Mouse (Mus musculus) kidney, embryonic 16.5 days (tissue): ENCODE results near the gene Wipi2. TPM values are rescaled to one million over a fixed set of nuclear protein-coding genes. Genes with fewer than 3 reads are reported as not detected.
A peak's percentile ranks its signal among the peaks of the same experiment; 100 is the strongest.

ENCODE experiments used
- ATAC-seq: fragments of 200-750 bp; cut with Nextera tagmentation; 2 replicates; pipeline ENCODE4 v1.8.0; 2017; ENCODE audit warnings: moderate TSS enrichment; ENCODE audit not compliant: low FRiP score, low TSS enrichment
- H3K27ac ChIP-seq: fragments of 300-500 bp; sonication (generic); 2 replicates; pipeline ENCODE4 v1.5.1; 2014; ENCODE audit warnings: low read length
- H3K27me3 ChIP-seq: fragments of 300-500 bp; sonication (generic); 2 replicates; pipeline ENCODE4 v1.6.1; 2014; ENCODE audit warnings: low read length, control low read depth, mixed read lengths; ENCODE audit not compliant: insufficient read depth
- H3K36me3 ChIP-seq: fragments of 300-500 bp; sonication (generic); 2 replicates; pipeline ENCODE4 v1.6.1; 2014; ENCODE audit warnings: low read length, control low read depth, mixed read lengths; ENCODE audit not compliant: insufficient read depth
- H3K4me1 ChIP-seq: fragments of 300-500 bp; sonication (generic); 2 replicates; pipeline ENCODE4 v1.6.1; 2014; ENCODE audit warnings: low read length, control low read depth, mixed read lengths; ENCODE audit not compliant: insufficient read depth
- H3K4me2 ChIP-seq: fragments of 300-500 bp; sonication (generic); replicated peaks from 2 replicates; pipeline ENCODE4 v1.6.1; 2014; ENCODE audit warnings: low read depth, low read length
- H3K4me3 ChIP-seq: fragments of 300-500 bp; sonication (generic); 2 replicates; pipeline ENCODE4 v1.5.1; 2014; ENCODE audit warnings: mild to moderate bottlenecking, low read length
- H3K9ac ChIP-seq: fragments of 300-500 bp; sonication (generic); replicated peaks from 2 replicates; pipeline ENCODE4 v1.6.1; 2014; ENCODE audit warnings: low read length
- H3K9me3 ChIP-seq: fragments of 300-500 bp; sonication (generic); 2 replicates; pipeline ENCODE4 v1.6.1; 2016; ENCODE audit warnings: low read length, control low read depth
- WGBS: fragments of 180-500 bp; shearing (Covaris S2); extraction: QIAGEN DNeasy Blood & Tissue Kit; methylation state at CpG from one replicate; pipeline ENCODE4 v1.1.7; 2014; 5-methylcytosine and 5-hydroxymethylcytosine counted together
- polyA plus RNA-seq: library from polyadenylated mRNA; unstranded; fragments of >200 nt; fragmentation: Nextera tagmentation; extraction: Ambion mirVana; gene quantifications from 2 replicates; pipeline ENCODE4 v1.2.1, GENCODE M21; 2015

Gene Wipi2
- polyA plus RNA-seq, 1 experiment from 2014 or later: 51.6 TPM

GRCm38 (mm10) chr5:142681911-142682310, 54.4 kb downstream of the Wipi2 start:
- 80% methylated on average over 3 of the region's 3 CpGs for WGBS
- H3K9ac ChIP-seq: no peak overlapping the region
- H3K4me2 ChIP-seq: no peak overlapping the region
- no peak overlapping the region for H3K27ac ChIP-seq
- ATAC-seq: no peak
- H3K4me3 ChIP-seq: no peak overlapping the region
- no peaks in the 10 kb centered on the region for H3K4me1 ChIP-seq
- H3K9me3 ChIP-seq: peaks cover 3% of the 10 kb centered on the region; the same call in 1 of the 2 replicates
- H3K36me3 ChIP-seq: no peaks in the 10 kb centered on the region
- H3K27me3 ChIP-seq: no peaks in the 10 kb centered on the region

- Histone ChIP-seq H3K4me2 (no peak overlapping the region), H3K36me3 (no peaks in the 10 kb centered on the region), H3K9ac (no peak overlapping the region), H3K4me3 (no peak overlapping the region), H3K27me3 (no peaks in the 10 kb centered on the region), H3K4me1 (no peaks in the 10 kb centered on the region), H3K27ac (no peak overlapping the region), H3K9me3 (peaks cover 3% of the 10 kb centered on the region; the same call in 1 of the 2 replicates)
- ATAC-seq: no peak
- WGBS: 96% methylated on average over 5 of the region's 5 CpGs
Measured at GRCm38 (mm10) chr5:142682529-142682928, 55.0 kb downstream of the Wipi2 start.

- H3K36me3 ChIP-seq: no peaks in the 10 kb centered on the region
- no peak overlapping the region for H3K4me2 ChIP-seq
- H3K9me3 ChIP-seq: no peaks in the 10 kb centered on the region
- H3K27ac ChIP-seq: no peak overlapping the region
- WGBS: 56% methylated on average over 6 of the region's 6 CpGs
- no peak overlapping the region for H3K4me3 ChIP-seq
- H3K4me1 ChIP-seq: no peaks in the 10 kb centered on the region
- no peaks in the 10 kb centered on the region for H3K27me3 ChIP-seq
- no peak overlapping the region for H3K9ac ChIP-seq
- no peak for ATAC-seq
Measured at GRCm38 (mm10) chr5:142688866-142689265, 61.4 kb downstream of the Wipi2 start.

GRCm38 (mm10) chr5:142690343-142690742, 62.8 kb downstream of the Wipi2 start:
- WGBS: 74% methylated on average over 3 of the region's 3 CpGs
- no peaks in the 10 kb centered on the region for H3K36me3 ChIP-seq
- H3K27ac ChIP-seq: no peak overlapping the region
- H3K9me3 ChIP-seq: no peaks in the 10 kb centered on the region
- H3K4me1 ChIP-seq: no peaks in the 10 kb centered on the region
- ATAC-seq: no peak
- no peak overlapping the region for H3K4me2 ChIP-seq
- H3K9ac ChIP-seq: no peak overlapping the region
- H3K27me3 ChIP-seq: no peaks in the 10 kb centered on the region
- no peak overlapping the region for H3K4me3 ChIP-seq

- H3K27ac ChIP-seq: no peak within 1 kb of the TSS
- H3K4me2 ChIP-seq: no peak within 1 kb of the TSS
- ATAC-seq: no peak
- H3K9ac ChIP-seq: no peak within 1 kb of the TSS
- no peaks in the 10 kb centered on the region for H3K36me3 ChIP-seq
- no peaks in the 10 kb centered on the region for H3K9me3 ChIP-seq
- WGBS: 34% methylated on average over 14 of the region's 14 CpGs
- H3K27me3 ChIP-seq: no peaks in the 10 kb centered on the region
- H3K4me1 ChIP-seq: no peaks in the 10 kb centered on the region
- H3K4me3 ChIP-seq: no peak within 1 kb of the TSS
Measured at GRCm38 (mm10) chr5:142692248-142692647, 64.8 kb downstream of the Wipi2 start, which contains the start of gene Slc29a4. Gene Slc29a4, plus strand, starts transcription at chr5:142692512.

- H3K4me2 ChIP-seq: no peak overlapping the region
- 64% methylated on average over 12 of the region's 12 CpGs for WGBS
- no peak overlapping the region for H3K4me3 ChIP-seq
- no peak overlapping the region for H3K9ac ChIP-seq
- no peak for ATAC-seq
- no peaks in the 10 kb centered on the region for H3K4me1 ChIP-seq
- H3K27ac ChIP-seq: no peak overlapping the region
- no peaks in the 10 kb centered on the region for H3K27me3 ChIP-seq
- no peaks in the 10 kb centered on the region for H3K9me3 ChIP-seq
- H3K36me3 ChIP-seq: no peaks in the 10 kb centered on the region
Measured at GRCm38 (mm10) chr5:142692971-142693737, 65.7 kb downstream of the Wipi2 start.

- Histone ChIP-seq H3K27ac (no peak overlapping the region), H3K9ac (no peak overlapping the region), H3K27me3 (no peaks in the 10 kb centered on the region), H3K4me1 (no peaks in the 10 kb centered on the region), H3K9me3 (no peaks in the 10 kb centered on the region), H3K36me3 (no peaks in the 10 kb centered on the region), H3K4me2 (no peak overlapping the region), H3K4me3 (no peak overlapping the region)
- 57% methylated on average over 7 of the region's 8 CpGs for WGBS
- ATAC-seq: no peak
Measured at GRCm38 (mm10) chr5:142693738-142694430, 66.4 kb downstream of the Wipi2 start.

- Histone ChIP-seq H3K27me3 (0 out of 2 replicates have a peak, but pooled peaks cover 3% of the 10 kb centered on the region), H3K9ac (no peak overlapping the region), H3K27ac (no peak overlapping the region), H3K4me2 (no peak overlapping the region), H3K36me3 (no peaks in the 10 kb centered on the region), H3K4me1 (no peaks in the 10 kb centered on the region), H3K4me3 (no peak overlapping the region), H3K9me3 (no peaks in the 10 kb centered on the region)
- WGBS: 11% methylated on average over 12 of the region's 12 CpGs
- peak; percentile 61; the same call in 1 of the 2 replicates for ATAC-seq
Measured at GRCm38 (mm10) chr5:142694627-142695340, 67.3 kb downstream of the Wipi2 start.

- no peaks in the 10 kb centered on the region for H3K9me3 ChIP-seq
- ATAC-seq: no peak
- H3K9ac ChIP-seq: no peak overlapping the region
- H3K4me3 ChIP-seq: no peak overlapping the region
- WGBS: 38% methylated on average over 6 of the region's 6 CpGs
- H3K27me3 ChIP-seq: 0 out of 2 replicates have a peak, but pooled peaks cover 3% of the 10 kb centered on the region
- H3K4me2 ChIP-seq: no peak overlapping the region
- H3K36me3 ChIP-seq: no peaks in the 10 kb centered on the region
- H3K4me1 ChIP-seq: no peaks in the 10 kb centered on the region
- H3K27ac ChIP-seq: no peak overlapping the region
Measured at GRCm38 (mm10) chr5:142696258-142696657, 68.8 kb downstream of the Wipi2 start.
